Comparison of ENCODE assay signal across 8 mouse cellular contexts in the genomic region with DNA sequence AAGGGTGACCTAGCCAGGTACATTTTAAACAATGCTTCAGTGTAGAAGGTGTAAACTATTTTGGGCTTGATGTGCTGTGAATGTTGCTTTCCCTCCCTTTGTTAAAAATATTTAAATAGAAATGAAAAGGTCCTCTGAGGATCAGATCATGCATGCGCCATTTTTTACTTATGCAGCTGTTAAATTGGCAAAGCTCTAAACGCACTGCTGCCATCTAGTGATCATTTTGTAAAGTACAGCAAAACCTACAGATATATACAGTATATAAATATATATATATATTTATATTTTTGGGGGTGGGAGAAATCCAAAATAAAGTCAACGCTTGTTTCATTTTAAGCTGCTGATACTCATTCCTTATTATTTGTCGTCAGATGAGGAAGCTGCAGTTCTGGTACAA.
DNase-seq lines count a peak whose midpoint lies in the region; ATAC-seq lines count a peak whose summit lies in the region.

No protein-coding gene starts in this region.

- peak; percentile 13 for DNase-seq in cerebellum, adult 11 months
- peak; percentile 59 for DNase-seq in layer of hippocampus, adult 9-10 months (ENCODE audit: low spot score)
- no peak for DNase-seq in layer of hippocampus, postnatal 25 days (ENCODE audit: extremely low spot score in 1 of 2, low spot score in 1 of 2)
- peak; percentile 86 for DNase-seq in NIH3T3 (ENCODE audit: low read depth)
- DNase-seq in retina, embryonic 14.5 days (ENCODE audit: low spot score): peak; percentile 91
- DNase-seq in spleen, postnatal 14 days (ENCODE audit: low spot score in 2 of 2): no peak

- no peak; the same call in 1 of the 2 replicates for ATAC-seq in cerebellum, adult (ENCODE audit: insufficient number of reproducible peaks, low FRiP score, low TSS enrichment)
- ATAC-seq in granulocyte monocyte progenitor cell, adult 5-6 weeks (replicated peaks; ENCODE audit: poor library complexity, severe bottlenecking): peak; percentile 52; the same call in 1 of the 2 replicates

Comparison
In these comparisons a context has a peak if more than half of its experiments do, and no peak if none do; other contexts are left out.
1. DNase-seq: peak in cerebellum, adult 11 months (single experiment), layer of hippocampus, adult 9-10 months (single experiment), NIH3T3 (single experiment) and retina, embryonic 14.5 days (single experiment); none in layer of hippocampus, postnatal 25 days (0 of 2) and spleen, postnatal 14 days (0 of 2).